Mouse (Mus musculus): ENCODE measurements around the gene Osbpl8. TPM values are rescaled to one million over a fixed set of nuclear protein-coding genes. Genes with fewer than 3 reads are reported as not detected.

Gene Osbpl8
- polyA plus RNA-seq, 1 experiment from 2014 or later, result 32.8 TPM

DNA sequence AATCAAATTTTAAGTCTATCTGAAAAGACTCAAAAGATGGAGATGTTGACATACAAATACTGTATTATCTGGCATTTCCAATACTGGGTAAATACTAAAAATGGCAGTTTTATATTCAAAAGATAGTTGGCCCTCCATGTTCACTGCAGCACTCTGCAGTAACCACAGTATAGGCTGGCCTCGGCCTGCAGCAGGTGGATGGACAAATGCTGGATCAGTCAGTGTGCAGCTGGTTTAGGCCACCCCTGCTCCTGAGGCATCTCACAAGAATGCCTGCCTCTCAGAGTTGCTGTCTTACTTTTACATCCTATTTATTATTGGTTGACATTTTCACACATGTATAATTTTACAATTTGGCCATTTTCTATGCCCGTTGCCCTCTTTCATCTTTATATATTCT, 111.3 kb downstream of the Osbpl8 start:
- Histone ChIP-seq H3K36me3 (peaks cover 67% of the 10 kb centered on the region), H3K9ac (no peak overlapping the region), H3K4me1 (replicated peaks) (peaks cover 20% of the 10 kb centered on the region), H3K27ac (no peak overlapping the region), H3K9me3 (replicated peaks) (no peaks in the 10 kb centered on the region), H3K4me3 (no peak overlapping the region), H3K4me2 (no peak overlapping the region), H3K27me3 (no peaks in the 10 kb centered on the region)
- no peak for ATAC-seq (replicated peaks; ENCODE audit: insufficient number of reproducible peaks, insufficient read depth, low FRiP score, low read depth)
- WGBS, result 85% methylated on average over 2 of the region's 2 CpGs

DNA sequence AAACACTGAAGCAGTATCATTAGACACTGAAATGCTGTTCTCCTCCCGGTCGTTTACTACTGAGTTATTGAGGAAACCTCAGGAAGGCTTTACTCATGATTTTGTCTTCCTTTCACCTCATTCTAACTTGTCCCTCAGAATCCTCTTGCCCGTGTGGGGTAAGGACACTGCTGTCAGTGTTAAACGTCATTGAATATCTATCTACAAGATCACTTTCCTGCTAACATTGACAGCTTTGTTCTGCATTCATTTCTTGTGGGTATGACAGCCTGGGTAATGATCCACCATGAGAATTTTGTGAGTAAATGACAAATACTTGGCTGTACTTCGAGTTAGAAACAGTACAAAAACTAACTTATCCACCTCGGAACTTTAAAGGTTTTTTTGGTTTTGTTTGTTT, 133.1 kb downstream of the Osbpl8 start:
- no peaks in the 10 kb centered on the region for H3K9me3 ChIP-seq (replicated peaks)
- WGBS, result 37% methylated on average over 6 of the region's 6 CpGs
- ATAC-seq (replicated peaks; ENCODE audit: insufficient number of reproducible peaks, insufficient read depth, low FRiP score, low read depth), result no peak
- H3K27ac ChIP-seq, result no peak overlapping the region
- H3K36me3 ChIP-seq, result peaks cover 5% of the 10 kb centered on the region; the same call in 1 of the 2 replicates
- peak overlapping the region; percentile 92 for H3K4me3 ChIP-seq
- no peaks in the 10 kb centered on the region for H3K27me3 ChIP-seq
- peaks cover 5% of the 10 kb centered on the region for H3K4me1 ChIP-seq (replicated peaks)
- 0 out of 2 replicates have a peak overlapping the region, but pooled peaks have one; percentile 61 for H3K9ac ChIP-seq
- H3K4me2 ChIP-seq, result peak overlapping the region; percentile 75

DNA sequence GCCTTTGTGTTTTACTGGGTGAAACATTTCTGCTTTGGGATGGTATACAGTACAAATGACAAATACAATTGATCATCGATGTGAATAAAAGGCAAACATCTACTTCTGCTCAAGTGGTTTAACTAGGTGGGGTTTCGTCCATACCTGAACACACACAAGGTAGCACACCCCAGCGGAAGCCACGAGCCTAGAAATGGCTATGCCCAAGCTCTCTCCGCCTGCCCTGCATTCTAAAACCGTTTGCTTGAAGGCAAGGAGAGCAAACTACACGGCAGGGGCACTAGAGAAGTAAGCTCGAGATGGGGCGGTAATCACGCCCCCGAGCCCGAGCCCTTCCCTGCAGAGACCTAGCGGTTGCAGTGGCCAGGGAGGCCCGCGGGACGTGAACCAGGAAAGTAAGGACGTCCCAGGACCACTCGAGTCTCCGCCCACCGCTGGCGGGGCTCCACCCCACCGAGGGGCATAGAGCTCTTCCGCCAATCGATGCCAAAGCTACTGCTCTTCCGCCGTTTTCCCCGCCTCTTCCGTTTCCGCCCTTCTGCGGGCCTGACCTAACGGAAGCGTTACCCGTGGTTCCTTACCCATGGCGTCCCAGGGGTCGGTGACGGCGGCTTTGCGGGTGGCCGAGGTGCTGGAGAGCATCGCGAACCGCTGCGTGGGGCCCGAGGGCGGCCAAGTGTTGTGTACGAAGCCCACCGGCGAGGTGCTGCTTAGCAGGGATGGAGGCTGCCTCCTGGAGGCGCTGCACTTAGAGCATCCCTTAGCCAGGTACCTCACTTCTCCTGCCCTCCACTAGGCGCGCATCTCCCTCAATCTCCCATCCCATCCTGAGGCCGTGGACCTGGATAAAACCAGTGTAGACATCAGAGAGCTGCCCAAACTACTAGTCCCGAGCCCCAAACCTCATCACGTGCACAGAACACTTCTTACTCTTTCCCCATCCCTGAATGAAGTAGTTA, 133.9 kb downstream of the Osbpl8 start, which contains the start of gene Bbs10:
Gene Bbs10 (plus strand): TSS at position 540 of the 959 bp plus-strand sequence.
- peak within 1 kb of the TSS; percentile 92 for H3K4me3 ChIP-seq
- peak within 1 kb of the TSS; percentile 82 for H3K27ac ChIP-seq
- H3K9me3 ChIP-seq (replicated peaks), result no peaks in the 10 kb centered on the region
- H3K4me2 ChIP-seq, result peak within 1 kb of the TSS; percentile 75
- peak; percentile 98 for ATAC-seq (replicated peaks; ENCODE audit: insufficient number of reproducible peaks, insufficient read depth, low FRiP score, low read depth)
- H3K4me1 ChIP-seq (replicated peaks), result peaks cover 5% of the 10 kb centered on the region
- H3K9ac ChIP-seq, result peak within 1 kb of the TSS; percentile 72
- H3K36me3 ChIP-seq, result peaks cover under 1% of the 10 kb centered on the region; the same call in 1 of the 2 replicates
- H3K27me3 ChIP-seq, result no peaks in the 10 kb centered on the region
- WGBS, result under 1% methylated on average over 53 of the region's 54 CpGs

DNA sequence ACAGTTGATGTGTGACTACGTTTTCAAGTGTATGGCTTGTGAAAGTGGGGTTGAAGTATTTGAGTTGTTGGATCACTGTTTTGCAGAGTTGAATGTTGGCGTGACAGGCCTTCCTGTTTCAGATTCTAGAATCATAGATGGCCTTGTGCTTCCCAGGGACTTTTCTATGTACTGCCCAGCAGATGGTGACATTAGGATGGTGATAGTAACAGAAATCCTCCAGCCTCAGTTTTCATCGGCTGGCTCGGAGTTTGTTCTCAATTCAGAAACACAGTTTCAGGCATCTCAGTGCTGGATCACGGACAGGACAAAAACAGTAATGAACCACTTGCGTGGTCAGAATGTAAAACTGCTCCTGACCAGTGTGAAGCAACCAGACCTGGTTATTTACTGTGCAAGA, 135.0 kb downstream of the Osbpl8 start:
- Histone ChIP-seq H3K9me3 (replicated peaks) (no peaks in the 10 kb centered on the region), H3K4me2 (no peak overlapping the region; the same call in 1 of the 2 replicates), H3K4me1 (replicated peaks) (peaks cover 5% of the 10 kb centered on the region), H3K36me3 (no peaks in the 10 kb centered on the region; the same call in 1 of the 2 replicates), H3K27ac (no peak overlapping the region), H3K4me3 (no peak overlapping the region), H3K9ac (no peak overlapping the region), H3K27me3 (no peaks in the 10 kb centered on the region)
- ATAC-seq (replicated peaks; ENCODE audit: insufficient number of reproducible peaks, insufficient read depth, low FRiP score, low read depth), result no peak
- 73% methylated on average over 6 of the region's 6 CpGs for WGBS

DNA sequence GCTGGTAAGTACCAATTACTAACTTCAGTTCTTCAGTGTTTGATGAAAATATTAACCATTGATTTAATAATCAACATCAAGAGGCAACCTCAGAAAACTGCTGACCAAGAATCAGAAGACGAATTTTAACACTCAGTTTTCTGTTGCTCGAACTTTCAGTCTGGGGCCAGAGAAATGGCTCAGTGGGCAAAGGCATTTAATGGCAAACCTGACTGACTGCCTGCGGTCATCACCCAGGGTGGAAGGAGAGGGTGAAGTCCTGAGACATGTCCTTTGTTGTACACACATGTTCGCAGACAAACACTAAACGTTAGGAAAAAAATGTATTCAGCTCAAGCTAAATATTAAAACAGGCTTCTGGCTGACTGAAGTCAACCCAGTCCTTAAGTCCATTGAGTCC, 136.5 kb downstream of the Osbpl8 start:
- Histone ChIP-seq H3K4me3 (no peak overlapping the region), H3K9me3 (replicated peaks) (no peaks in the 10 kb centered on the region), H3K4me2 (no peak overlapping the region), H3K36me3 (no peaks in the 10 kb centered on the region; the same call in 1 of the 2 replicates), H3K27me3 (no peaks in the 10 kb centered on the region), H3K9ac (no peak overlapping the region), H3K4me1 (replicated peaks) (peaks cover 5% of the 10 kb centered on the region), H3K27ac (no peak overlapping the region)
- WGBS, result 90% methylated on average over 5 of the region's 5 CpGs
- ATAC-seq (replicated peaks; ENCODE audit: insufficient number of reproducible peaks, insufficient read depth, low FRiP score, low read depth), result no peak

DNA sequence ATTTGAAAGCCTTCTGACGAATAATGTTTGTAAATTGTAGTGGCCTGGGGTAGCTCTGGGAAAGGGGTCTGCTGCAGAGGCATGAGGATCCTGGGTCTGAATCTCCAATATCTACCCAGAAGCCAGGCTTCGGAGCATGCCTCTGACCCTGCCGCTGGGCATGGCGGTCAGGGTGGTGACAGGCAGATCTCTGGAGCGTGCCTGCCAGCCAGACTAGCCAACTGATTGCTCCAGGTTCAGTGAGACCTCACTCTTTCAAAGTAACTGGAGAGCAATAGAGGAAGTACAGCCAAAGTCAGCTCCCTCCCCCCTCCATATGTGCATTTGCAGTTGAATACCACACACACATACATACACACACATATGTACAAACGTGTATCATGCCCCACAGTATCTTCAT, 137.9 kb downstream of the Osbpl8 start:
- Histone ChIP-seq H3K4me1 (replicated peaks) (peaks cover 5% of the 10 kb centered on the region), H3K9ac (no peak overlapping the region), H3K27me3 (no peaks in the 10 kb centered on the region), H3K4me2 (no peak overlapping the region), H3K27ac (no peak overlapping the region), H3K36me3 (no peaks in the 10 kb centered on the region; the same call in 1 of the 2 replicates), H3K9me3 (replicated peaks) (no peaks in the 10 kb centered on the region), H3K4me3 (no peak overlapping the region)
- WGBS, result 74% methylated on average over 6 of the region's 6 CpGs
- no peak for ATAC-seq (replicated peaks; ENCODE audit: insufficient number of reproducible peaks, insufficient read depth, low FRiP score, low read depth)

DNA sequence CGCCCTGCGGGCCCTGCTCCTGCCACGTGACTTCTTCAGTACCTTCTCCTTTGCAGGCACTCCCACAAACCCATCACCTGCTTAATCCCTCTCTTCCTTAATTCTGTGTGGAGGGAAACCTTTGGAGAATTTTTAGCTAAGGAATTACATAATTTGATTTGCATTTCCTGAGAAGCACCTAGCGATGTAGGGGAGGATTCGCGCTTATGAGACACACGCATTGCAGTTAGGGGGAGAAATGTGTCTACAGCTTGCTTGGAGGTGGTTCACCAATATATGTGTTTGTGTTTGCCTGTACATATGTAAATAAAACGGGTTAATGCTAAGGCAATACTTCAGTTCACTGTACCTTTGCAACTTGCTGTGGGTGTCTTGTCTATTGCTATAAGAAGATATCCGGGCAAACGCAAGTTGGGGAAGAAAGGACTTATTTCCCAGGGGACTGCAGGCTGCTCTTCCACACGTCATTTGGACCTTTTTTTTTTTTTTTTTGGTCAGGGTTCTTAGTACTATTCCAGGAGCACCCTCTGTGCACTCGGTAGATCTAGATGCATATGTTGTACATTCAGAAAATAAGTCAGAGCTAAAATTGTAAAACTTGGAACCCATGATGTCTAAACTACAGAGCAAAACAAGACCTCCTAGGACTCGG, 144.4 kb downstream of the Osbpl8 start:
- 87% methylated on average over 13 of the region's 13 CpGs for WGBS
- ATAC-seq (replicated peaks; ENCODE audit: insufficient number of reproducible peaks, insufficient read depth, low FRiP score, low read depth), result no peak
- no peaks in the 10 kb centered on the region for H3K4me1 ChIP-seq (replicated peaks)
- no peaks in the 10 kb centered on the region for H3K9me3 ChIP-seq (replicated peaks)
- no peak overlapping the region for H3K4me2 ChIP-seq
- H3K4me3 ChIP-seq, result no peak overlapping the region
- no peaks in the 10 kb centered on the region for H3K27me3 ChIP-seq
- no peak overlapping the region for H3K9ac ChIP-seq
- H3K36me3 ChIP-seq, result no peaks in the 10 kb centered on the region
- no peak overlapping the region for H3K27ac ChIP-seq

DNA sequence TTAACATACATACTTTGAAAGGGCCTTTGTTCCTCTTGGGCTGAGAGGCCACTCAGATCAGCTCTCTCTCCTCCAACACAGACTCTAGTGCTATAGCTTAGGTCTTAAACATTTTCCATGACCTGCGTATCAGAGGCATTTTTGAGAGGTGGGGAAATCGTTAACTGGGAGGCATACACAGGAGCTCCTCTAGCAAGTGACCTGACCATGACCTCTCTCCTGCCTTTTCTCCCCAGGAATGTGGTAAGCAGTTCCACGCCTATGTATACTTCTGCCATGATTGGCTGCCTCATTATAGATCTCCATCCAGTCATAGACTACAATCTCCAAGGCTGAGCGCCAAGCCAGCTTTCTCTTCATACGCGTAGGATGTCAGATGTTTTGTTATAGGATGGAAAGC, 148.7 kb downstream of the Osbpl8 start:
- no peak overlapping the region for H3K9ac ChIP-seq
- 57% methylated on average over 6 of the region's 6 CpGs for WGBS
- no peak overlapping the region for H3K4me3 ChIP-seq

DNA sequence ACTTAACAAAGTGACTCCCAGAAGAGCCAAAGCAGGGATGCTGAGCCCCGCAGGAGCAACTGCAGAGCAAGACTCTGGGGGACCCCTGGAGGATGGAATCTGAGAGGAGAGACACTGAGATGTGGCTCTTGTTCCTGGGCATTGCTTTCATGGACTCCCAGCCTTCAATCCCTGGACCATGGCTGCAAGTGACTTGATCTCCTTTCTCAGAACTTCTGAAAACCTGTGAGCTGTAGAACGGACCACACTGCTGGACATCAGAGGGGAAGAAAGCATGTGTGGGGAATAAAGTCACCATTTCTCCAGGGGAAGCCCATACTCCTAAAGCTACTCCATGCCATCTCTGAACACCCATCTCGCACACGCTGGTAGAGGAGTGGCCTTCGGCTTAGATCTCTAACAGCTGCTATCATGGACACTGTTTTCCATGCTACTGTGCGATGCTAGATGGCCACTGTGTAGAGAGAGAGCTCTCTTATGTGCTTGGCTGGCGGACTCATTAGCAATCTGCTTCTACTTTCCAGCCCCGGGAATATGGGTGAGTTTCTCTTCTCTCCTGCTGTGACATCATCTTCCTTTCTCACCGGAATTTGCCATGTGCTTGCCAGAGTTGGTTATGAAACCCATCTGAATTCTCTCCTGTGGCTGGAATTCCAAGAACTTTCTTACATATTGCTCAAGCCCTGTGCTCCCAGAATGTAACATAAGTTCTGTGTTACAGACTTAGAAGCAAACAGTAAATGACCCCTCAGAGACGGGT, 150.3 kb downstream of the Osbpl8 start:
- Histone ChIP-seq H3K27ac (no peak overlapping the region), H3K36me3 (no peaks in the 10 kb centered on the region), H3K9ac (no peak overlapping the region), H3K4me1 (replicated peaks) (no peaks in the 10 kb centered on the region), H3K9me3 (replicated peaks) (no peaks in the 10 kb centered on the region), H3K27me3 (no peaks in the 10 kb centered on the region), H3K4me3 (no peak overlapping the region), H3K4me2 (no peak overlapping the region)
- 68% methylated on average over 10 of the region's 10 CpGs for WGBS
- no peak for ATAC-seq (replicated peaks; ENCODE audit: insufficient number of reproducible peaks, insufficient read depth, low FRiP score, low read depth)

More for the DNA sequence above, 148.7 kb downstream of the Osbpl8 start:
- H3K27ac ChIP-seq, result no peak overlapping the region
- no peaks in the 10 kb centered on the region for H3K4me1 ChIP-seq (replicated peaks)
- H3K9me3 ChIP-seq (replicated peaks), result no peaks in the 10 kb centered on the region
- no peak for ATAC-seq (replicated peaks; ENCODE audit: insufficient number of reproducible peaks, insufficient read depth, low FRiP score, low read depth)
- no peaks in the 10 kb centered on the region for H3K36me3 ChIP-seq
- no peaks in the 10 kb centered on the region for H3K27me3 ChIP-seq
- no peak overlapping the region for H3K4me2 ChIP-seq

DNA sequence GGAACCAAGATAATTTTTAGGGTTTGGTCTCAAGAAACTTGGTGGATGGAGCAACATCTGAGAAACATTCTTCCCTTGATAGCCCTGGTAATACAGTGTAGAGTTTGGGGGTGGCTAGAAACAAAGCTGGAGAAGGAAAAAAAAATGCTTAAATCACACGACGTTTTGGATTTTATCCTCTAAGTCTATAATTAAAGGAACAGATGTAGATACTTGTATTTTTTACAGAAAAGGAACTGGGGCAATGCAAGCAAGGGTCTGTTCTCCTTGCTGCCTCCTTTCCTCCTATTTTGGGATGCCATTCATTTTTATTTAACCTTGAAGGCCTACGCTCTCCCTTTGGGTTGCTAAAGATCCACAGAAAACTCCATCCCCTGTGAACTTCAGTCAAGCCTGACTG, 151.4 kb downstream of the Osbpl8 start:
- H3K36me3 ChIP-seq, result no peaks in the 10 kb centered on the region
- 77% methylated on average over 3 of the region's 3 CpGs for WGBS
- no peak for ATAC-seq (replicated peaks; ENCODE audit: insufficient number of reproducible peaks, insufficient read depth, low FRiP score, low read depth)
- no peaks in the 10 kb centered on the region for H3K9me3 ChIP-seq (replicated peaks)
- no peak overlapping the region for H3K27ac ChIP-seq
- no peak overlapping the region for H3K4me3 ChIP-seq
- no peaks in the 10 kb centered on the region for H3K27me3 ChIP-seq
- no peaks in the 10 kb centered on the region for H3K4me1 ChIP-seq (replicated peaks)
- no peak overlapping the region for H3K9ac ChIP-seq
- H3K4me2 ChIP-seq, result no peak overlapping the region

DNA sequence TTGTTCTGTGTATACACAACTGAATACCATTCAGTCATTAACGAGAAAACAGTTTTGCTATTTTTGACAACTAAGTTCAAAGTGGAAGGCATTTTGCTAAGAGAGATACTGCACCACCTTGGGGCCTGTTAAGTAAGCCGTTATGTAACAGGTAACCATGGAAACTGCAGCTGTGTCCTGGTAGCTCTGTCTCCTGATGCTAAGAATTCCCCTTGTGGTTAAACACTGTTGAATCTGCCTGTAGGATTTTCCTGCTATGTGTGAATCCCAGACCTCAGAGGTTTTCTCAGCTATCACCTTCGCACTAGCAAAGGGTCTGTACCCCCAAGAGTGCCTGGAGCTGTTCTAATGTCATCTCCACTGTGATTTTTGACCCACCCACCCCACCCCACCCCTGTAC, 153.5 kb downstream of the Osbpl8 start:
- Histone ChIP-seq H3K4me3 (no peak overlapping the region), H3K4me2 (no peak overlapping the region), H3K9ac (no peak overlapping the region), H3K27me3 (no peaks in the 10 kb centered on the region), H3K9me3 (replicated peaks) (no peaks in the 10 kb centered on the region), H3K27ac (no peak overlapping the region), H3K4me1 (replicated peaks) (no peaks in the 10 kb centered on the region), H3K36me3 (no peaks in the 10 kb centered on the region)
- no peak for ATAC-seq (replicated peaks; ENCODE audit: insufficient number of reproducible peaks, insufficient read depth, low FRiP score, low read depth)
- WGBS, result 71% methylated on average over 3 of the region's 3 CpGs

All from heart, embryonic 15.5 days (tissue).